Mouse (Mus musculus): ENCODE measurements at regions not wholly inside any gene's neighbourhood (a gene's known extent, or its start where the extent isn't known, plus 50 kb on each side); places are given as distances from the start of the nearest gene placed in this dataset.

DNA sequence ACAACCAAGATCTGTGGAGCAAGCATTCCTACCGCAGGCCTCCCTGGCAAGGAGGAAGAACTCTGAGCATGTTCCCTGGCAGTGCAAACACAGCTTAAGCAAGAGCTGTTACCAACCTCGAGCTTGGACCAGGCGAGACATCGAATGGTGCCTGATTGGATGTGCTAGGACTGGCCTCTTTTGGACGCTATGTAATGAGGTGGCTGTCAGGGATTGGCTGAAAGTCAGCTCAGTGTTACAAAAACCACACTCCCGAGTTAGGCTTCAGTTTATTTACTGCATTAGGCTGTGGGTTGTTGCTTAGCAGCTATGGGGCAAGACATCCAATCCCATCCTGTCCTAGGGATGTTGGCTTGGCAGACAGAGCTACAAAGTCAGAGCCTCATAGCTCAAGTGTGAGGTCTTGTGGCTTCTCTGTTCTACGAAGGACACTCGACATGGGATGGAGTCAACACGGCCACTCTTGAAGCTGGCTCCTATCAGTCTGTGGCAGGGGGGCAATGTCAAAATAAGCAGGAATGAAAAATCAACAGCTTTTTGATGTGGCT lies 244.5 kb downstream of the Prex1 start:
- H3K27ac ChIP-seq (replicated peaks; ENCODE audit: low read depth, low read length) = peak overlapping the region; percentile 65
- WGBS = 83% methylated on average over 9 of the region's 9 CpGs
- ATAC-seq (ENCODE audit: low read depth) = peak; percentile 44
- no peak overlapping the region for H3K9ac ChIP-seq (ENCODE audit: low read depth, low read length)
- H3K9me3 ChIP-seq (ENCODE audit: control insufficient read depth, low read length) = no peaks in the 10 kb centered on the region
- no peaks in the 10 kb centered on the region for H3K27me3 ChIP-seq (replicated peaks; ENCODE audit: control insufficient read depth, insufficient read depth, low read length)
- no peaks in the 10 kb centered on the region for H3K36me3 ChIP-seq (ENCODE audit: control insufficient read depth, insufficient read depth, low read length)
- peak; percentile 64 for DNase-seq (ENCODE audit: low spot score)
- H3K4me1 ChIP-seq (ENCODE audit: control insufficient read depth, insufficient read depth, low read length) = peaks cover 8% of the 10 kb centered on the region; the same call in 1 of the 2 replicates
- no peak overlapping the region for H3K4me3 ChIP-seq (ENCODE audit: low read depth, low read length)
- no peak overlapping the region for H3K4me2 ChIP-seq (ENCODE audit: low read depth, low read length)

DNA sequence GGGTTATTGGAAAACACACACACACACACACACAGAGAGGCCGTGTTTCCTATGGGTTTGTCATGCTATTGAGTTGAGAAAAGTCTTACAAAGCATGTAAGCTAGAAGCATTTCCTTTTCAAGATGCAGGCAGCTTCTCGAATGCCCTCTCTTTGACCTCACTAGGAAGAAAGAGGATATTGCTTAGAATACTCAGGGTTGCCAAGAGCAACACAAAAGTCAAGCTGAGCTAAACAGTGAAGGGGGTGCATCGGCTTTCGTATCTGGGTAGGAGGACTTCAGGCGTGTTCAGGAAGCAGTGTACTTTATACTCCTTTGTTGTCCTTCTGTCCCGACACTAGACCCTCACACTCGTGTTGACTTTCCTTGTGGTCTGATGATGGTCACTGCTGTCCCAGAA lies 246.5 kb downstream of the Prex1 start:
- Histone ChIP-seq H3K27me3 (replicated peaks; ENCODE audit: control insufficient read depth, insufficient read depth, low read length) (no peaks in the 10 kb centered on the region), H3K4me3 (ENCODE audit: low read depth, low read length) (no peak overlapping the region), H3K36me3 (ENCODE audit: control insufficient read depth, insufficient read depth, low read length) (no peaks in the 10 kb centered on the region), H3K4me1 (ENCODE audit: control insufficient read depth, insufficient read depth, low read length) (peaks cover 13% of the 10 kb centered on the region; the same call in 1 of the 2 replicates), H3K27ac (replicated peaks; ENCODE audit: low read depth, low read length) (no peak overlapping the region), H3K4me2 (ENCODE audit: low read depth, low read length) (no peak overlapping the region), H3K9ac (ENCODE audit: low read depth, low read length) (no peak overlapping the region), H3K9me3 (ENCODE audit: control insufficient read depth, low read length) (no peaks in the 10 kb centered on the region)
- DNase-seq (ENCODE audit: low spot score) = peak; percentile 79
- 0 out of 2 replicates have a peak, but pooled peaks have one; percentile 47 for ATAC-seq (ENCODE audit: low read depth)
- WGBS = 68% methylated on average over 7 of the region's 7 CpGs

DNA sequence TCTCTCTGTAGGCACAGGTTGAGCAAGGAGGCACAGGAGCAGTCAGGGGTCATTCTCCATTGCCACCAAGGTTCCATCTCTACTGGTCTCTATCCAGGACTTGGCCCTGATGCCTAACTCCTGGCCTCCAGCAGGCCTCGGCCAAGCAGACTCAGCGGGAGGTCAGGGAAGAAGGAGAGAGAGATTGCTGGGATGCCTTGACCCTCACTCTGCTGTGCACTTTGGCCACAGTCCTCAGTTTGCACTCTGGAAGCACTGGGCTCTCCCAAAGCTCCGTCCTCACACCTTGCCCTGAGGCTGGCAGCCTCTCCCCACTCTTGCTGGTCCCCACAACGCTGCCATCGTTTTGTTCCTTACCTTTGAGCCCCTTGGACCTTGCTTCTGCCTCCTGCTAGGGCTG lies 248.1 kb downstream of the Prex1 start:
- Histone ChIP-seq H3K4me3 (ENCODE audit: low read depth, low read length) (no peak overlapping the region), H3K36me3 (ENCODE audit: control insufficient read depth, insufficient read depth, low read length) (no peaks in the 10 kb centered on the region), H3K9ac (ENCODE audit: low read depth, low read length) (no peak overlapping the region), H3K27me3 (replicated peaks; ENCODE audit: control insufficient read depth, insufficient read depth, low read length) (no peaks in the 10 kb centered on the region), H3K4me1 (ENCODE audit: control insufficient read depth, insufficient read depth, low read length) (peaks cover 27% of the 10 kb centered on the region), H3K4me2 (ENCODE audit: low read depth, low read length) (no peak overlapping the region), H3K27ac (replicated peaks; ENCODE audit: low read depth, low read length) (no peak overlapping the region), H3K9me3 (ENCODE audit: control insufficient read depth, low read length) (no peaks in the 10 kb centered on the region)
- ATAC-seq (ENCODE audit: low read depth) (no peak), DNase-seq (ENCODE audit: low spot score) (no peak)
- 63% methylated on average over 4 of the region's 5 CpGs for WGBS

- ATAC-seq (ENCODE audit: low read depth) (no peak), DNase-seq (ENCODE audit: low spot score) (peak; percentile 84)
- no peak overlapping the region for H3K4me3 ChIP-seq (ENCODE audit: low read depth, low read length)
- H3K27me3 ChIP-seq (replicated peaks; ENCODE audit: control insufficient read depth, insufficient read depth, low read length) = no peaks in the 10 kb centered on the region
- H3K9ac ChIP-seq (ENCODE audit: low read depth, low read length) = no peak overlapping the region
- peak overlapping the region; percentile 46 for H3K27ac ChIP-seq (replicated peaks; ENCODE audit: low read depth, low read length)
- 57% methylated on average over 9 of the region's 9 CpGs for WGBS
- H3K4me1 ChIP-seq (ENCODE audit: control insufficient read depth, insufficient read depth, low read length) = peaks cover 47% of the 10 kb centered on the region
- H3K9me3 ChIP-seq (ENCODE audit: control insufficient read depth, low read length) = no peaks in the 10 kb centered on the region
- no peaks in the 10 kb centered on the region for H3K36me3 ChIP-seq (ENCODE audit: control insufficient read depth, insufficient read depth, low read length)
- H3K4me2 ChIP-seq (ENCODE audit: low read depth, low read length) = no peak overlapping the region
Observed at GRCm38 (mm10) chr2:166463539-166463938, 250.1 kb downstream of the Prex1 start.

DNA sequence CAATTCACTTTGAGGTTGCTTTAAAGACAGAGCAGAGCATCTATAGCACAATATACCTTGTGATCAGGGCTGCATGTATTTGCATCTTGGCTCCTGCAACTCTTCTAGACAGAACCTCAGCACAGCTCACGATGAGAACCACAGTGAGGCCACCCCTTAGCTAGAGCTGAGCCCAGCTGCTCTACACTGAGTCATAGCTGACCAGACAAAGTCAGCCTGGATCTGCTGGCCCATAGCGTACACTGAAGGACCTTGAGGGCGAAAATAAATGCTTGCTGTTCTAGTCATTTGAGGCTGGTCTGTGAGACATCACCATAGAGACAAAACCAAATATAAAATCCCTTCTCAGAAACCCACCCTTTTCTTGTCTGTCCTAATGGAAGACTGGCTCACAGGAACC lies 251.7 kb downstream of the Prex1 start:
- H3K9me3 ChIP-seq (ENCODE audit: control insufficient read depth, low read length) = no peaks in the 10 kb centered on the region
- H3K4me3 ChIP-seq (ENCODE audit: low read depth, low read length) = no peak overlapping the region
- H3K4me2 ChIP-seq (ENCODE audit: low read depth, low read length) = no peak overlapping the region
- H3K27ac ChIP-seq (replicated peaks; ENCODE audit: low read depth, low read length) = no peak overlapping the region
- ATAC-seq (ENCODE audit: low read depth) (no peak), DNase-seq (ENCODE audit: low spot score) (no peak)
- H3K36me3 ChIP-seq (ENCODE audit: control insufficient read depth, insufficient read depth, low read length) = no peaks in the 10 kb centered on the region
- 75% methylated on average over 3 of the region's 3 CpGs for WGBS
- H3K9ac ChIP-seq (ENCODE audit: low read depth, low read length) = no peak overlapping the region
- H3K27me3 ChIP-seq (replicated peaks; ENCODE audit: control insufficient read depth, insufficient read depth, low read length) = no peaks in the 10 kb centered on the region
- H3K4me1 ChIP-seq (ENCODE audit: control insufficient read depth, insufficient read depth, low read length) = peaks cover 60% of the 10 kb centered on the region

GRCm38 (mm10) chr2:166461103-166461502 lies 252.5 kb downstream of the Prex1 start:
- Histone ChIP-seq H3K27me3 (replicated peaks; ENCODE audit: control insufficient read depth, insufficient read depth, low read length) (no peaks in the 10 kb centered on the region), H3K4me1 (ENCODE audit: control insufficient read depth, insufficient read depth, low read length) (peaks cover 55% of the 10 kb centered on the region), H3K4me2 (ENCODE audit: low read depth, low read length) (no peak overlapping the region), H3K9ac (ENCODE audit: low read depth, low read length) (no peak overlapping the region), H3K4me3 (ENCODE audit: low read depth, low read length) (no peak overlapping the region), H3K27ac (replicated peaks; ENCODE audit: low read depth, low read length) (peak overlapping the region; percentile 71), H3K36me3 (ENCODE audit: control insufficient read depth, insufficient read depth, low read length) (no peaks in the 10 kb centered on the region), H3K9me3 (ENCODE audit: control insufficient read depth, low read length) (no peaks in the 10 kb centered on the region)
- DNase-seq (ENCODE audit: low spot score) (peak; percentile 62), ATAC-seq (ENCODE audit: low read depth) (no peak)
- 52% methylated on average over 3 of the region's 3 CpGs for WGBS

DNA sequence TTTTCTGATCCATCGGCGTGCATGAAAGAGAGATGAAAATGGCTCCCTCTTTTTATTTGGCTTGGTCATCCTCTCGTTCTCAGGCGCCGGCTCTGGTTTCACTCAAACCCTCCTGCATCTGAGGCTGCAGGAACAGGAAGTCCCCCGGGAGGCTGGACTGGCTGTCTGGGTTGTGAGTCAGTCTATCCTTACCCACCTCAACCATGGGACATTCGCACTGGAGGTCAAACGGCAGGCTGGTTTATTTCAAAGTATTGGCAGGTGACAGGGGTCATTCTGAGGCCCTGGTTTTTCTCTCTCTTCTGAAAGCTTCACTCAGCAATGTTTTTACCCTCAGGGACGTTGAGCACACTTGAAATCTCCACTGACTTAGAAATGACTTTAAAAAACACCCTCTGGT lies 253.7 kb downstream of the Prex1 start:
- DNase-seq (ENCODE audit: low spot score) = peak; percentile 81
- H3K9me3 ChIP-seq (ENCODE audit: control insufficient read depth, low read length) = no peaks in the 10 kb centered on the region
- WGBS = 20% methylated on average over 9 of the region's 9 CpGs
- ATAC-seq (ENCODE audit: low read depth) = no peak; the same call in 1 of the 2 replicates
- no peak overlapping the region for H3K9ac ChIP-seq (ENCODE audit: low read depth, low read length)
- H3K36me3 ChIP-seq (ENCODE audit: control insufficient read depth, insufficient read depth, low read length) = no peaks in the 10 kb centered on the region
- H3K4me3 ChIP-seq (ENCODE audit: low read depth, low read length) = no peak overlapping the region
- H3K4me2 ChIP-seq (ENCODE audit: low read depth, low read length) = no peak overlapping the region
- H3K27me3 ChIP-seq (replicated peaks; ENCODE audit: control insufficient read depth, insufficient read depth, low read length) = no peaks in the 10 kb centered on the region
- H3K27ac ChIP-seq (replicated peaks; ENCODE audit: low read depth, low read length) = peak overlapping the region; percentile 71
- H3K4me1 ChIP-seq (ENCODE audit: control insufficient read depth, insufficient read depth, low read length) = peaks cover 58% of the 10 kb centered on the region

GRCm38 (mm10) chr2:166458953-166459352 lies 254.7 kb downstream of the Prex1 start:
- WGBS = 79% methylated on average over 9 of the region's 9 CpGs
- DNase-seq (ENCODE audit: low spot score) (no peak), ATAC-seq (ENCODE audit: low read depth) (no peak)
- H3K4me2 ChIP-seq (ENCODE audit: low read depth, low read length) = no peak overlapping the region
- H3K27me3 ChIP-seq (replicated peaks; ENCODE audit: control insufficient read depth, insufficient read depth, low read length) = no peaks in the 10 kb centered on the region
- H3K9me3 ChIP-seq (ENCODE audit: control insufficient read depth, low read length) = no peaks in the 10 kb centered on the region
- H3K4me1 ChIP-seq (ENCODE audit: control insufficient read depth, insufficient read depth, low read length) = peaks cover 60% of the 10 kb centered on the region
- no peak overlapping the region for H3K9ac ChIP-seq (ENCODE audit: low read depth, low read length)
- no peaks in the 10 kb centered on the region for H3K36me3 ChIP-seq (ENCODE audit: control insufficient read depth, insufficient read depth, low read length)
- peak overlapping the region; percentile 55; the same call in 1 of the 2 replicates for H3K27ac ChIP-seq (replicated peaks; ENCODE audit: low read depth, low read length)
- no peak overlapping the region for H3K4me3 ChIP-seq (ENCODE audit: low read depth, low read length)
